In the genomic region with DNA sequence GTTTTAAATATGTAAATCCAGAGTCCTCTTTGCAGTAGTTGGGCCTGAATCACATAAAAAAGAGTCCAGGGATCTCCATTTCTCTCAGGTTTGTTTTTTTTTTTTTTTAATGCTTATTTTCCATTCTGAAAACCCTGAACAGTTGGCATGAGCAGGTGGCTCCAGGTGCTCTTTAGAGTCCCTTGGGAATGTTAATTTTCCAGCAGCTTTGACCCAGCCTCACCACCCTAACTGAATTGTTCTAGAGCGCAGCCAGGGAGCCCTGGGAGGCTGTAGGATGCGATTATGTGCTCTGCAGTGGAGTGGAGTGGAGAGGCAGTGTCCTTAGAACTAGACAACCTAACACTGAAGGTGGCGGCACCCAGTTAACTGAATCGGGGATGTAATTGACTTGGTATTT, we compare ENCODE assay signal across 17 mouse cellular contexts. TPM values are rescaled to one million over a fixed set of nuclear protein-coding genes. Genes with fewer than 3 reads are reported as not detected.
A peak's percentile ranks its signal among the peaks of the same experiment; 100 is the strongest.
DNase-seq lines count a peak whose midpoint lies in the region; ATAC-seq and TF ChIP-seq lines count a peak whose summit lies in the region.
"Had no signal": no experiment of that assay in that cellular context is flagged by ENCODE, and none has a peak within 500 bp of the region (broad histone marks: within the 10 kb centered on the region; RNA-seq: fewer than 3 reads in every experiment).

No protein-coding gene starts in this region.

- H3K4me3 ChIP-seq in hindbrain, embryonic 10.5 days, result no peak overlapping the region
- H3K4me3 ChIP-seq in hindbrain, postnatal 0 days (ENCODE audit: low read length), result no peak overlapping the region
- no peak overlapping the region for H3K4me3 ChIP-seq in neural tube, embryonic 14.5 days (ENCODE audit: low read depth, low read length)
- no peak overlapping the region for H3K4me3 ChIP-seq in neural tube, embryonic 15.5 days (replicated peaks)
- no peak overlapping the region for H3K4me3 ChIP-seq in hindbrain, embryonic 14.5 days (replicated peaks; ENCODE audit: low read length)
- H3K4me3 ChIP-seq: embryonic facial prominence, embryonic 13.5 days; gastrocnemius, adult 2 months; heart, embryonic 10.5 days; limb, embryonic 12.5 days; liver, embryonic 13.5 days had no signal

- no peak overlapping the region for H3K4me2 ChIP-seq in hindbrain, postnatal 0 days (ENCODE audit: low read depth, low read length)
- H3K4me2 ChIP-seq in neural tube, embryonic 14.5 days (ENCODE audit: low read depth, low read length), result no peak overlapping the region
- H3K4me2 ChIP-seq in neural tube, embryonic 15.5 days, result no peak overlapping the region
- H3K4me2 ChIP-seq in hindbrain, embryonic 14.5 days (replicated peaks), result no peak overlapping the region
- H3K4me2 ChIP-seq: embryonic facial prominence, embryonic 13.5 days; limb, embryonic 12.5 days; liver, embryonic 13.5 days; lung, embryonic 14.5 days had no signal

- 78% methylated on average over 4 of the region's 4 CpGs for WGBS in hindbrain, embryonic 10.5 days
- 61% methylated on average over 4 of the region's 4 CpGs for WGBS in hindbrain, postnatal 0 days
- 55% methylated on average over 4 of the region's 4 CpGs for WGBS in neural tube, embryonic 14.5 days
- WGBS in neural tube, embryonic 15.5 days, result 54% methylated on average over 4 of the region's 4 CpGs
- WGBS in hindbrain, embryonic 14.5 days, result 48% methylated on average over 4 of the region's 4 CpGs

- ATAC-seq in hindbrain, postnatal 0 days, result no peak
- no peak for ATAC-seq in neural tube, embryonic 14.5 days (ENCODE audit: low read depth)
- ATAC-seq in neural tube, embryonic 15.5 days (ENCODE audit: low FRiP score), result no peak
- ATAC-seq in hindbrain, embryonic 14.5 days (ENCODE audit: low FRiP score), result no peak
- no peak for ATAC-seq in erythroblast, adult 5-6 weeks (replicated peaks; ENCODE audit: low FRiP score, poor library complexity, severe bottlenecking)

- no peak for TF ChIP-seq CTCF in hindbrain, postnatal 0 days (IDR thresholded peaks at IDR 0.05; ENCODE audit: low read depth)

- peaks cover 54% of the 10 kb centered on the region for H3K4me1 ChIP-seq in hindbrain, embryonic 10.5 days (replicated peaks)
- peaks cover 15% of the 10 kb centered on the region; the same call in 1 of the 2 replicates for H3K4me1 ChIP-seq in hindbrain, postnatal 0 days (ENCODE audit: insufficient read depth, low read length)
- peaks cover 23% of the 10 kb centered on the region for H3K4me1 ChIP-seq in neural tube, embryonic 14.5 days (ENCODE audit: control insufficient read depth, insufficient read depth, low read length)
- peaks cover 28% of the 10 kb centered on the region for H3K4me1 ChIP-seq in neural tube, embryonic 15.5 days
- peaks cover 41% of the 10 kb centered on the region for H3K4me1 ChIP-seq in hindbrain, embryonic 14.5 days (replicated peaks; ENCODE audit: control insufficient read depth, insufficient read depth, low read length)

- H3K27ac ChIP-seq in hindbrain, embryonic 10.5 days, result peak overlapping the region; percentile 50; the same call in 1 of the 2 replicates
- no peak overlapping the region for H3K27ac ChIP-seq in hindbrain, postnatal 0 days
- H3K27ac ChIP-seq in neural tube, embryonic 14.5 days (ENCODE audit: low read depth, low read length), result 0 out of 2 replicates have a peak overlapping the region, but pooled peaks have one; percentile 52
- H3K27ac ChIP-seq in neural tube, embryonic 15.5 days (replicated peaks), result no peak overlapping the region
- H3K27ac ChIP-seq in hindbrain, embryonic 14.5 days, result peak overlapping the region; percentile 41; the same call in 1 of the 2 replicates
- H3K27ac ChIP-seq: embryonic facial prominence, embryonic 13.5 days; gastrocnemius, adult 2 months; heart, embryonic 10.5 days; kidney, postnatal 0 days; limb, embryonic 12.5 days; liver, embryonic 13.5 days had no signal

- H3K36me3 ChIP-seq in hindbrain, embryonic 10.5 days, result peaks cover 45% of the 10 kb centered on the region
- 0 out of 2 replicates have a peak, but pooled peaks cover 4% of the 10 kb centered on the region for H3K36me3 ChIP-seq in hindbrain, postnatal 0 days (ENCODE audit: insufficient read depth, low read length)
- H3K36me3 ChIP-seq in neural tube, embryonic 14.5 days (ENCODE audit: control insufficient read depth, insufficient read depth, low read length), result no peaks in the 10 kb centered on the region; the same call in 1 of the 2 replicates
- H3K36me3 ChIP-seq in neural tube, embryonic 15.5 days, result 0 out of 2 replicates have a peak, but pooled peaks cover 8% of the 10 kb centered on the region
- H3K36me3 ChIP-seq in hindbrain, embryonic 14.5 days (replicated peaks; ENCODE audit: control insufficient read depth, insufficient read depth), result peaks cover 37% of the 10 kb centered on the region

- H3K27me3 ChIP-seq in hindbrain, embryonic 10.5 days (ENCODE audit: insufficient read depth, poor library complexity, severe bottlenecking), result no peaks in the 10 kb centered on the region
- H3K27me3 ChIP-seq in hindbrain, postnatal 0 days (ENCODE audit: insufficient read depth, low read length), result no peaks in the 10 kb centered on the region
- no peaks in the 10 kb centered on the region for H3K27me3 ChIP-seq in neural tube, embryonic 14.5 days (ENCODE audit: control insufficient read depth, insufficient read depth, low read length)
- H3K27me3 ChIP-seq in neural tube, embryonic 15.5 days (replicated peaks), result no peaks in the 10 kb centered on the region
- H3K27me3 ChIP-seq in hindbrain, embryonic 14.5 days (ENCODE audit: control insufficient read depth, insufficient read depth, low read length), result no peaks in the 10 kb centered on the region
- H3K27me3 ChIP-seq: embryonic facial prominence, embryonic 13.5 days; limb, embryonic 12.5 days; liver, embryonic 13.5 days had no signal

- no peak overlapping the region for H3K9ac ChIP-seq in hindbrain, postnatal 0 days (replicated peaks; ENCODE audit: low read length)
- no peak overlapping the region for H3K9ac ChIP-seq in neural tube, embryonic 14.5 days (replicated peaks; ENCODE audit: low read depth, low read length)
- no peak overlapping the region for H3K9ac ChIP-seq in neural tube, embryonic 15.5 days (replicated peaks)
- no peak overlapping the region for H3K9ac ChIP-seq in hindbrain, embryonic 14.5 days
- H3K9ac ChIP-seq: embryonic facial prominence, embryonic 13.5 days; limb, embryonic 12.5 days; liver, embryonic 13.5 days; lung, embryonic 14.5 days had no signal

- peak; percentile 44 for DNase-seq in cerebellum, adult 9-10 months
- DNase-seq in cerebellum, postnatal 4 days (ENCODE audit: low spot score in 2 of 2), result no peak
- DNase-seq in hindbrain, embryonic 10.5 days (ENCODE audit: low spot score), result no peak
- DNase-seq in hindbrain, postnatal 0 days (ENCODE audit: low spot score), result no peak
- no peak for DNase-seq in hindbrain, embryonic 14.5 days (ENCODE audit: low spot score)
- DNase-seq: gastrocnemius, adult 2 months; kidney, adult 18-20 months; liver, embryonic 13.5 days; lung, embryonic 14.5 days; lung, postnatal 36 days had no signal

- no peaks in the 10 kb centered on the region for H3K9me3 ChIP-seq in hindbrain, embryonic 10.5 days
- H3K9me3 ChIP-seq in hindbrain, postnatal 0 days (ENCODE audit: low read length), result no peaks in the 10 kb centered on the region
- H3K9me3 ChIP-seq in neural tube, embryonic 14.5 days (ENCODE audit: control insufficient read depth, low read length), result no peaks in the 10 kb centered on the region
- no peaks in the 10 kb centered on the region for H3K9me3 ChIP-seq in neural tube, embryonic 15.5 days (replicated peaks)
- H3K9me3 ChIP-seq in hindbrain, embryonic 14.5 days (ENCODE audit: control insufficient read depth, low read length), result no peaks in the 10 kb centered on the region
- H3K9me3 ChIP-seq: embryonic facial prominence, embryonic 13.5 days; heart, embryonic 10.5 days; limb, embryonic 12.5 days; liver, embryonic 13.5 days had no signal

RNA-seq across cellular contexts. Expression of gene Cemip2, which starts 13.7 kb away (rescaled TPM):
- polyA plus RNA-seq in hindbrain, embryonic 10.5 days (2016; fragmentation: Nextera tagmentation; extraction: Ambion mirVana), result 86.4 and 93.6 TPM in 2 replicates
- total RNA-seq in hindbrain, postnatal 0 days (2014; rRNA removed), result 25.1 and 26.2 TPM in 2 replicates
- 11.7 TPM in 2 replicates for polyA plus RNA-seq in hindbrain, postnatal 0 days (2015; fragmentation: Nextera tagmentation; extraction: Ambion mirVana)
- 21.1 and 31.0 TPM in 2 replicates for polyA plus RNA-seq in neural tube, embryonic 14.5 days (2014; fragmentation: Nextera tagmentation; extraction: Ambion mirVana)
- 16.0 and 16.9 TPM in 2 replicates for polyA plus RNA-seq in neural tube, embryonic 15.5 days (2015; fragmentation: Nextera tagmentation; extraction: Ambion mirVana)
- 26.4 and 26.8 TPM in 2 replicates for polyA plus RNA-seq in hindbrain, embryonic 14.5 days (2014; fragmentation: Nextera tagmentation; extraction: Ambion mirVana)
- 1.5 and 5.0 TPM in 2 replicates for total RNA-seq in erythroblast, adult 5-6 weeks (2015; ENCODE audit: low replicate concordance)
- total RNA-seq in erythroblast, adult 5-6 weeks (2017; ENCODE audit: low replicate concordance), result 5.2 and 6.0 TPM in 2 replicates

Comparison
In these comparisons a context has a peak if more than half of its experiments do, and no peak if none do; other contexts are left out.
1. H3K27ac ChIP-seq: peak in hindbrain, embryonic 10.5 days (single experiment), neural tube, embryonic 14.5 days (single experiment) and hindbrain, embryonic 14.5 days (single experiment); none in hindbrain, postnatal 0 days (single experiment) and neural tube, embryonic 15.5 days (single experiment).